Mouse (Mus musculus): ENCODE measurements around the gene Zbtb42. TPM values are rescaled to one million over a fixed set of nuclear protein-coding genes. Genes with fewer than 3 reads are reported as not detected.

Zbtb42 gene
- 1.3 and 1.8 TPM in 2 replicates for total RNA-seq (2012; rRNA removed)

DNA sequence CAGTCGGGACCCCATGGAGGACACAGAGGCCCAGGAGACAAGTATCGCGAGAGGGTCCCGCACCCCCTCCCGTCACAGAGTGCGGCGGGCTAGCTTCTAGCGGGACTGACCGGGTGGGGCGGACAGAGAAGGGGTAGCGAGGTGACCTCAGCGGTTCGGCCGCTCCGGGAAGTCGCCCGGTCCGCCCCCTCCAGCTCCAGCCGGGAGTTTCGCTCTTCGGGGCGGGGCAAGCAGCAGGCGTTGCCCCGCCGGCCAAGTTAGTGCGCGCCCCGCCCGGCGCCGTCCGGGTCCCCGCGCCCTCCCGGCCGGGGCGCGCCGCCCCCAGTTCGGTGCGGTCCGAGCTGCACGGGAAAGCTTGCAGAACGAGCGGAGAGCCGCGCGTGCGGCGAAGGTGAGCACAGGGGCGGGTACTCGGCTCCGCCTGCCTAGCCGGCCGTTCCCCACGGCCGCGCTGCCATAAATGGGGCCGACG is at the start of gene Zbtb42:
Gene Zbtb42 (plus strand): TSS at position 274 of the 472 bp plus-strand sequence.
- no peak within 1 kb of the TSS for H3K27ac ChIP-seq (ENCODE audit: insufficient read depth, low read depth, low read length, poor library complexity, severe bottlenecking)
- H3K36me3 ChIP-seq (ENCODE audit: control insufficient read depth, insufficient read depth, low read length, poor library complexity, severe bottlenecking): no peaks in the 10 kb centered on the region
- no peak for DNase-seq (ENCODE audit: low read depth, low spot score)
- peaks cover 0 to 11% of the 10 kb centered on the region in 2 experiments; a peak in 2 of 4 replicates for H3K4me1 ChIP-seq (ENCODE audit: control insufficient read depth in 2 of 2, insufficient read depth in 2 of 2, low read length in 2 of 2, poor library complexity in 1 of 2)
- H3K9me3 ChIP-seq (ENCODE audit: control insufficient read depth, insufficient read depth, low read depth, low read length): no peaks in the 10 kb centered on the region
- in situ Hi-C loops (cut with MboI; ENCODE audit: low sequenced_read_pairs in 2 of 2, unreplicated experiment in 2 of 2): no loop called here
- H3K9ac ChIP-seq (ENCODE audit: insufficient read depth, low read depth, low read length, poor library complexity, severe bottlenecking): peak within 1 kb of the TSS; percentile 80
- H3K4me3 ChIP-seq (ENCODE audit: insufficient read depth in 1 of 2, low read depth in 1 of 2, low read length in 2 of 2, poor library complexity in 1 of 2, severe bottlenecking in 1 of 2): peak within 1 kb of the TSS; percentile 70 to 90
- peak; percentile 57; the same call in 1 of the 2 replicates for TF ChIP-seq CHD2 (IDR thresholded peaks at IDR 0.05; ENCODE audit: low read depth, low read length)
- no peak for TF ChIP-seq ZNF384 (IDR thresholded peaks at IDR 0.05; ENCODE audit: low read depth, low read length)

GRCm38 (mm10) chr12:112628928-112629721 is 49.5 kb upstream of the Zbtb42 start:
- H3K4me1 ChIP-seq (ENCODE audit: control insufficient read depth in 2 of 2, insufficient read depth in 2 of 2, low read length in 2 of 2, poor library complexity in 1 of 2): peaks cover 0 to 22% of the 10 kb centered on the region in 2 experiments; a peak in 2 of 4 replicates
- no peaks in the 10 kb centered on the region for H3K9me3 ChIP-seq (ENCODE audit: control insufficient read depth, insufficient read depth, low read depth, low read length)
- no peak overlapping the region for H3K27ac ChIP-seq (ENCODE audit: insufficient read depth, low read depth, low read length, poor library complexity, severe bottlenecking)
- no peaks in the 10 kb centered on the region for H3K36me3 ChIP-seq (ENCODE audit: control insufficient read depth, insufficient read depth, low read length, poor library complexity, severe bottlenecking)
- in situ Hi-C loops (cut with MboI; ENCODE audit: low sequenced_read_pairs in 2 of 2, unreplicated experiment in 2 of 2): no loop called here
- TF ChIP-seq CHD2 (IDR thresholded peaks at IDR 0.05; ENCODE audit: low read depth, low read length) (no peak), ZC3H11A (IDR thresholded peaks at IDR 0.05; ENCODE audit: borderline replicate concordance, low read depth, low read length) (no peak), HCFC1 (IDR thresholded peaks at IDR 0.05; ENCODE audit: borderline replicate concordance, insufficient read depth, low read length) (no peak), MAFK (IDR thresholded peaks at IDR 0.05; ENCODE audit: insufficient read depth, low read depth, low read length) (no peak), ZNF384 (IDR thresholded peaks at IDR 0.05; ENCODE audit: low read depth, low read length) (no peak)
- peak overlapping the region in 1 of 2 experiments; percentile 8; a peak in 2 of 4 replicates for H3K4me3 ChIP-seq (ENCODE audit: insufficient read depth in 1 of 2, low read depth in 1 of 2, low read length in 2 of 2, poor library complexity in 1 of 2, severe bottlenecking in 1 of 2)
- DNase-seq (ENCODE audit: low read depth, low spot score): peak; percentile 82
- H3K9ac ChIP-seq (ENCODE audit: insufficient read depth, low read depth, low read length, poor library complexity, severe bottlenecking): peak overlapping the region; percentile 59; the same call in 1 of the 2 replicates

DNA sequence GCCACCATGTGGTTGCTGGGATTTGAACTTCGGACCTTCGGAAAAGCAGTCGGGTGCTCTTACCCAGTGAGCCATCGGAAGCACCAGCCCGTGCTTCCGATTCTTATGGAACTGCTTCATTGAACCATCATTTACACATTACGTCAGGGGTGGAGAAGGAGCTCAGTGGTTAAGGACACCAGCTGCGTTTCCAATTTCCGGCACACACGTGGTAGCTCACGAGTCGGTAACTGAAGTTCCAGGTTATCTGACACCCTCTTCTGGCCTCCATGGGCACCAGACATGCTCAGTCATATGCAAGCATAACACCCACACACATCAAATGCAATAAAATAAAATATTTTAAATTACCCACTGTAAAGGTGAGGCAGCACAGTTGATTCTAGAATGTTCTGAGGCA is 48.6 kb upstream of the Zbtb42 start:
- Histone ChIP-seq H3K4me1 (ENCODE audit: control insufficient read depth in 2 of 2, insufficient read depth in 2 of 2, low read length in 2 of 2, poor library complexity in 1 of 2) (peaks cover 0 to 24% of the 10 kb centered on the region in 2 experiments; a peak in 2 of 4 replicates), H3K9ac (ENCODE audit: insufficient read depth, low read depth, low read length, poor library complexity, severe bottlenecking) (no peak overlapping the region), H3K36me3 (ENCODE audit: control insufficient read depth, insufficient read depth, low read length, poor library complexity, severe bottlenecking) (no peaks in the 10 kb centered on the region), H3K4me3 (ENCODE audit: insufficient read depth in 1 of 2, low read depth in 1 of 2, low read length in 2 of 2, poor library complexity in 1 of 2, severe bottlenecking in 1 of 2) (no peak overlapping the region), H3K9me3 (ENCODE audit: control insufficient read depth, insufficient read depth, low read depth, low read length) (no peaks in the 10 kb centered on the region), H3K27ac (ENCODE audit: insufficient read depth, low read depth, low read length, poor library complexity, severe bottlenecking) (no peak overlapping the region)
- DNase-seq (ENCODE audit: low read depth, low spot score): no peak
- in situ Hi-C loops (cut with MboI; ENCODE audit: low sequenced_read_pairs in 2 of 2, unreplicated experiment in 2 of 2): no loop called here
- TF ChIP-seq ZC3H11A (IDR thresholded peaks at IDR 0.05; ENCODE audit: borderline replicate concordance, low read depth, low read length): no peak
- TF ChIP-seq HCFC1 (IDR thresholded peaks at IDR 0.05; ENCODE audit: borderline replicate concordance, insufficient read depth, low read length): no peak
- TF ChIP-seq ZNF384 (IDR thresholded peaks at IDR 0.05; ENCODE audit: low read depth, low read length): no peak
- TF ChIP-seq CHD2 (IDR thresholded peaks at IDR 0.05; ENCODE audit: low read depth, low read length): no peak
- no peak for TF ChIP-seq MAFK (IDR thresholded peaks at IDR 0.05; ENCODE audit: insufficient read depth, low read depth, low read length)

- DNase-seq (ENCODE audit: low read depth, low spot score): no peak
- no peak for TF ChIP-seq ZNF384 (IDR thresholded peaks at IDR 0.05; ENCODE audit: low read depth, low read length)
- TF ChIP-seq CHD2 (IDR thresholded peaks at IDR 0.05; ENCODE audit: low read depth, low read length): no peak
- Histone ChIP-seq H3K27ac (ENCODE audit: insufficient read depth, low read depth, low read length, poor library complexity, severe bottlenecking) (no peak overlapping the region), H3K9ac (ENCODE audit: insufficient read depth, low read depth, low read length, poor library complexity, severe bottlenecking) (no peak overlapping the region), H3K36me3 (ENCODE audit: control insufficient read depth, insufficient read depth, low read length, poor library complexity, severe bottlenecking) (no peaks in the 10 kb centered on the region), H3K9me3 (ENCODE audit: control insufficient read depth, insufficient read depth, low read depth, low read length) (no peaks in the 10 kb centered on the region), H3K4me3 (ENCODE audit: insufficient read depth in 1 of 2, low read depth in 1 of 2, low read length in 2 of 2, poor library complexity in 1 of 2, severe bottlenecking in 1 of 2) (no peak overlapping the region), H3K4me1 (ENCODE audit: control insufficient read depth in 2 of 2, insufficient read depth in 2 of 2, low read length in 2 of 2, poor library complexity in 1 of 2) (peaks cover 0 to 24% of the 10 kb centered on the region in 2 experiments; a peak in 2 of 4 replicates)
- in situ Hi-C loops (cut with MboI; ENCODE audit: low sequenced_read_pairs in 2 of 2, unreplicated experiment in 2 of 2): no loop called here
Measured at GRCm38 (mm10) chr12:112630796-112631195, 47.8 kb upstream of the Zbtb42 start.

All from ES-E14 (cell line).